Mouse (Mus musculus) kidney, embryonic 14.5 days (tissue): ENCODE results near the gene Slc22a14. TPM values are rescaled to one million over a fixed set of nuclear protein-coding genes. Genes with fewer than 3 reads are reported as not detected.

Experiments
- ATAC-seq: fragments of 200-750 bp; cut with Nextera tagmentation; 2 replicates; pipeline ENCODE4 v1.8.0; 2017; ENCODE audit warnings: moderate number of reproducible peaks, mild to moderate bottlenecking, moderate TSS enrichment, moderate library complexity; ENCODE audit not compliant: low FRiP score, low TSS enrichment
- H3K27ac ChIP-seq: fragments of 300-500 bp; sonication (generic); 2 replicates; pipeline ENCODE4 v1.5.1; 2014; ENCODE audit warnings: low read depth, mild to moderate bottlenecking, low read length, moderate library complexity, mixed read lengths
- H3K27me3 ChIP-seq: fragments of 300-500 bp; sonication (generic); 2 replicates; pipeline ENCODE4 v1.6.1; 2014; ENCODE audit warnings: mild to moderate bottlenecking, low read length; ENCODE audit not compliant: control insufficient read depth, insufficient read depth
- H3K36me3 ChIP-seq: fragments of 300-500 bp; sonication (generic); 2 replicates; pipeline ENCODE4 v1.6.1; 2014; ENCODE audit warnings: low read length, mixed read lengths; ENCODE audit not compliant: control insufficient read depth, insufficient read depth
- H3K4me1 ChIP-seq: fragments of 300-500 bp; sonication (generic); 2 replicates; pipeline ENCODE4 v1.6.1; 2014; ENCODE audit warnings: low read length, mixed read lengths; ENCODE audit not compliant: control insufficient read depth, insufficient read depth
- H3K4me2 ChIP-seq: fragments of 300-500 bp; sonication (generic); replicated peaks from 2 replicates; pipeline ENCODE4 v1.6.1; 2014; ENCODE audit warnings: low read depth, mild to moderate bottlenecking, low read length
- H3K4me3 ChIP-seq: fragments of 300-500 bp; sonication (generic); 2 replicates; pipeline ENCODE4 v1.5.1; 2014; ENCODE audit warnings: mild to moderate bottlenecking, low read length
- H3K9ac ChIP-seq: fragments of 300-500 bp; sonication (generic); 2 replicates; pipeline ENCODE4 v1.6.1; 2014; ENCODE audit warnings: low read depth, mild to moderate bottlenecking, low read length, moderate library complexity
- H3K9me3 ChIP-seq: fragments of 300-500 bp; sonication (generic); 2 replicates; pipeline ENCODE4 v1.6.1; 2016; ENCODE audit warnings: low read length; ENCODE audit not compliant: control insufficient read depth
- WGBS: fragments of 180-500 bp; shearing (Covaris S2); extraction: QIAGEN DNeasy Blood & Tissue Kit; methylation state at CpG from one replicate; pipeline ENCODE4 v1.1.7; 2014; 5-methylcytosine and 5-hydroxymethylcytosine counted together
- polyA plus RNA-seq: library from polyadenylated mRNA; unstranded; fragments of >200 nt; fragmentation: Nextera tagmentation; extraction: Ambion mirVana; gene quantifications from 2 replicates; pipeline ENCODE4 v1.2.1, GENCODE M21; 2014

The Slc22a14 gene
- polyA plus RNA-seq, 1 experiment from 2014 or later = not detected

DNA sequence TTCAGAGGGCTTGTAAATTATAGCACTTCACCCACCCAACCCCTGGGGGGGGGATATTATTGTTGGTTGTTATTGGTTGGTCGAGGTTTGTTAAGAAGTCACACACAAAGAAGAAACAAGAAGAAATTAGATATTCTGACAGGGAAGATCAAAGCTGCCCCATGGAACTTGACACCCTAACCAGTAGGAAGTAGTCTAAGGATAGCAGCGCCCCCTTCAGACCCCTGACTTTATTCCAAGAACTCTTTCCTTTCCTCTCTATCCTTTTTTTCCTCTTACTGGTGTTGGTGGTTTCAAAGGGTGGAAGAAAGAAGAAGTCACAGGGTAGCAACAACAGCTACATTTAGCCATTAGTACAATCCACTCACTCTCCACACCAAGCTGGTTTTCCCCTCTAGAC lies 111.2 kb downstream of the Slc22a14 start:
- H3K4me3 ChIP-seq = no peak overlapping the region
- H3K4me2 ChIP-seq = no peak overlapping the region
- peaks cover 49% of the 10 kb centered on the region for H3K36me3 ChIP-seq
- H3K9ac ChIP-seq = no peak overlapping the region
- H3K4me1 ChIP-seq = no peaks in the 10 kb centered on the region
- H3K27ac ChIP-seq = no peak overlapping the region
- whole genome bisulfite sequencing = 59% methylated on average over 2 of the region's 2 CpGs
- no peaks in the 10 kb centered on the region for H3K27me3 ChIP-seq
- no peak for ATAC-seq
- no peaks in the 10 kb centered on the region for H3K9me3 ChIP-seq

GRCm38 (mm10) chr9:119247996-119248395 lies 117.4 kb downstream of the Slc22a14 start:
- no peak overlapping the region for H3K27ac ChIP-seq
- H3K4me1 ChIP-seq = no peaks in the 10 kb centered on the region
- WGBS = 80% methylated on average over 5 of the region's 5 CpGs
- no peak overlapping the region for H3K9ac ChIP-seq
- no peak overlapping the region for H3K4me2 ChIP-seq
- no peak for ATAC-seq
- no peaks in the 10 kb centered on the region for H3K9me3 ChIP-seq
- no peaks in the 10 kb centered on the region for H3K27me3 ChIP-seq
- H3K4me3 ChIP-seq = no peak overlapping the region
- H3K36me3 ChIP-seq = peaks cover 33% of the 10 kb centered on the region

DNA sequence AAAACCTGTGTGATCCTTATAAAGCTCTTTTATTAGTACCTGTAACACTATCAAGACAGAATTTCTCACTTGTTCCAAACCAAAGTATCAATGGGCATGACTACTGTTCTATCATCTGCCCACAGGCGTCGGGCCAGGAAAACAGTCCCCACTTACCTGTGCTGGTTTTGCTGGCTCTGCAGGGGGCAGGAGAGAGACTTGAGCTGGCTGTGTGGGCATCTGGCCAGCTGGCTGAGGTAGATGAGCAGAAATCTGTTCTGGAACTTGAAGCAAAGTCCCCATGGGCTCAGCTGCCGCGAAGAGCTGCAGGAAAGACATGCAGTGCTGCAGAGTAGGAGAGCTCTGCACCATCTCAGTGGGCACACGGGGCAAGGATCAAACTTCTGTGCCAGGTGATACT lies 118.5 kb downstream of the Slc22a14 start:
- peaks cover 27% of the 10 kb centered on the region for H3K36me3 ChIP-seq
- no peak for ATAC-seq
- no peaks in the 10 kb centered on the region for H3K4me1 ChIP-seq
- no peaks in the 10 kb centered on the region for H3K9me3 ChIP-seq
- no peak overlapping the region for H3K4me2 ChIP-seq
- H3K4me3 ChIP-seq = no peak overlapping the region
- no peak overlapping the region for H3K9ac ChIP-seq
- 91% methylated on average over 5 of the region's 5 CpGs for WGBS
- H3K27me3 ChIP-seq = no peaks in the 10 kb centered on the region
- H3K27ac ChIP-seq = no peak overlapping the region

DNA sequence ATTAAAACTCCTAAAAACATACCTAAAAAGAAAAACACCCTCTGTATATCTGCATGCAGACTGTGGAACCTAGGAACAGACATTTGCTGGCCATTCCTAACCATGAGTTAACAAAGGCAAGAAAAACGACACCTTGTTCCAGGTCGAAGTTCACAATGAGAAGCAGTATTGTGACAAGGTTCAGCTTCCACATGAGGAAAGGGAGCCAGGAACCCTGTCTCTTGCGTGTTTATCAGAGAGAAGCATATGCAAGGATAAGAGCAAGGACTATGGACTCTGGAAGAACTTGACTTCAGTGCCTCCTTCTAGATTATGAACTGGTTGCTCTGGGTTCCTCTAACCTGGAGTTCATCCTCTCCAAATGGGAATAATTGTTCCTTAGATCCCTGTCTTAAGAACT lies 121.4 kb downstream of the Slc22a14 start:
- 84% methylated on average over 3 of the region's 3 CpGs for WGBS
- no peaks in the 10 kb centered on the region for H3K4me1 ChIP-seq
- no peak overlapping the region for H3K9ac ChIP-seq
- no peak for ATAC-seq
- peaks cover 33% of the 10 kb centered on the region; the same call in 1 of the 2 replicates for H3K36me3 ChIP-seq
- no peaks in the 10 kb centered on the region for H3K9me3 ChIP-seq
- H3K4me2 ChIP-seq = no peak overlapping the region
- no peaks in the 10 kb centered on the region for H3K27me3 ChIP-seq
- H3K4me3 ChIP-seq = no peak overlapping the region
- H3K27ac ChIP-seq = no peak overlapping the region

DNA sequence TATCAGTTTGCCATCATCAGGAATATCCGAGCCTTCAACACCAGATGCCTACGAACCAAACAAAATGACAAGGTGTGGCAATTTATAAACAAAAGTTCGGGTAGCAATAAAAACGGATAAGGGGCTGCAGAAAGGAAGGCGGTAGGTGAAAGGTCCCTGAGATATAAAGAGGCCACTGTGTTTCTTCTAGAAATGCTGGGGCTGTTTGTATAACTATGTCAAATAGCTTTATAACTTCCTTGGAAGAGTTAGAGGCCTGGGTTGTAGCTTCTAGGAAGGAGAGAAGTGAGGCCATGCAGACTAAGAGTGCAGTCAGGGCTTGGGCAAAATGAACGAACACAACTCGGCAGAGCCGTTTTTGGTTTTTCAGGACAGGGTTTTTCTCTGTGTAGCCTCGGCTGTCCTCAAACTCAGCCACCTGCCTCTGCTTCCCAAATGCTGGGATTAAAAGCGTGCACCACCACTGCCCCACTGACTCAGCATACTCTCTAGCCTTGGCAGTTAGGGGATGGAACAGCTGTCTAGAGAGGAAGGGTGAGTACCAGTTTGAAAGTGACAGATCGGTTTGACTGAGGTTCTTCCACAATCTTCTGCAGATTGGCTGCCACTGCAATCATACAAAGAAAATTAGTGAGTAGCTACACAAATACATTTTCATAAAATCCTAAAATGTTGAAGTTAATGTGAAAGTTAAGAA lies 124.0 kb downstream of the Slc22a14 start:
- Histone ChIP-seq H3K4me1 (no peaks in the 10 kb centered on the region), H3K4me3 (no peak overlapping the region), H3K9me3 (no peaks in the 10 kb centered on the region), H3K27ac (no peak overlapping the region), H3K27me3 (no peaks in the 10 kb centered on the region), H3K36me3 (peaks cover 34% of the 10 kb centered on the region; the same call in 1 of the 2 replicates), H3K4me2 (no peak overlapping the region), H3K9ac (no peak overlapping the region)
- ATAC-seq = no peak
- WGBS = 68% methylated on average over 11 of the region's 11 CpGs

GRCm38 (mm10) chr9:119240286-119240997 lies 124.9 kb downstream of the Slc22a14 start:
- Histone ChIP-seq H3K9me3 (no peaks in the 10 kb centered on the region), H3K27ac (no peak overlapping the region), H3K36me3 (peaks cover 31% of the 10 kb centered on the region; the same call in 1 of the 2 replicates), H3K4me2 (no peak overlapping the region), H3K4me1 (no peaks in the 10 kb centered on the region), H3K27me3 (no peaks in the 10 kb centered on the region), H3K4me3 (no peak overlapping the region), H3K9ac (no peak overlapping the region)
- ATAC-seq = no peak
- WGBS = 76% methylated on average over 10 of the region's 10 CpGs

- no peaks in the 10 kb centered on the region for H3K27me3 ChIP-seq
- no peaks in the 10 kb centered on the region for H3K4me1 ChIP-seq
- WGBS = 98% methylated on average over 3 of the region's 3 CpGs
- H3K27ac ChIP-seq = no peak overlapping the region
- H3K9me3 ChIP-seq = no peaks in the 10 kb centered on the region
- H3K4me3 ChIP-seq = no peak overlapping the region
- peaks cover 25% of the 10 kb centered on the region; the same call in 1 of the 2 replicates for H3K36me3 ChIP-seq
- no peak for ATAC-seq
- no peak overlapping the region for H3K4me2 ChIP-seq
- H3K9ac ChIP-seq = no peak overlapping the region
These were observed 126.1 kb downstream of the Slc22a14 start for GRCm38 (mm10) chr9:119239274-119239673.

DNA sequence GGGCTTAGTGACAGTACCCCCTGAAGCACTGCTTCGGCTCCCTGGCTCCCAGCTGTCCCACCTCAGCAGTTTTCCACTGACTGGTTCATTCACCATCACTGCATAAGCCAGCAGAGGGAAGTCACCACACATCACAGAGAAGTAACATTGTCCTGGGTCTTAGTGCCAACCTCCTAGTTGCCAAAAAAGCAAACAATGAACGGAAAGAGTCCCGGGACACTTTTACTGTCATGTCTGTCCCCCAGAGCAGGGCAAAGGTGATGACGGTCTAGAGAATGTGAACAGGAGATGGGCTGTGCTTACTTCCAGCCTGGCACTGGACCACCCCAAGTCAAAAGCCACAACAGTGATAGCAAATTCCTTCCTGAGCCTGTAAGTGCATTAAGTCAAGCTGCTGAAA lies 126.6 kb downstream of the Slc22a14 start:
- 85% methylated on average over 4 of the region's 4 CpGs for WGBS

GRCm38 (mm10) chr9:119231552-119231951 lies 133.8 kb downstream of the Slc22a14 start:
- Histone ChIP-seq H3K27ac (no peak overlapping the region), H3K4me1 (no peaks in the 10 kb centered on the region), H3K36me3 (no peaks in the 10 kb centered on the region), H3K9ac (no peak overlapping the region), H3K4me3 (no peak overlapping the region), H3K4me2 (no peak overlapping the region), H3K9me3 (no peaks in the 10 kb centered on the region), H3K27me3 (no peaks in the 10 kb centered on the region)
- no peak for ATAC-seq
- WGBS = 88% methylated on average over 7 of the region's 7 CpGs

More for the DNA sequence above, 126.6 kb downstream of the Slc22a14 start:
- Histone ChIP-seq H3K9me3 (no peaks in the 10 kb centered on the region), H3K4me2 (no peak overlapping the region), H3K4me3 (no peak overlapping the region), H3K27me3 (no peaks in the 10 kb centered on the region), H3K36me3 (peaks cover 25% of the 10 kb centered on the region; the same call in 1 of the 2 replicates), H3K4me1 (no peaks in the 10 kb centered on the region), H3K9ac (no peak overlapping the region), H3K27ac (no peak overlapping the region)
- ATAC-seq = no peak
